Mouse (Mus musculus) cerebellum, postnatal 10 days (tissue): ENCODE results near the gene Vdr.

ENCODE experiments used
- DNase-seq, 2 experiments: peaks; one replicate each; pipeline ENCODE4 v3.0.0; 2021; ENCODE audit warnings: mixed read lengths in 2 of 2

Vdr gene

GRCm38 (mm10) chr15:97910530-97910929, at the start of gene Vdr:
TSS of gene Vdr (minus strand) at chr15:97910630.
- no peak for DNase-seq

- no peak for DNase-seq
Observed at GRCm38 (mm10) chr15:97956416-97956815, 46.0 kb upstream of the Vdr start.

GRCm38 (mm10) chr15:97955742-97956141, 45.3 kb upstream of the Vdr start:
- DNase-seq, result no peak

- no peak for DNase-seq
Observed at GRCm38 (mm10) chr15:97955286-97955685, 44.9 kb upstream of the Vdr start.

- no peak for DNase-seq
Observed at GRCm38 (mm10) chr15:97954671-97955070, 44.2 kb upstream of the Vdr start.

GRCm38 (mm10) chr15:97952889-97953189, 42.4 kb upstream of the Vdr start:
- DNase-seq, result peak in 1 of 2 experiments; percentile 25

- peak; percentile 86 to 90 for DNase-seq
Observed at GRCm38 (mm10) chr15:97952137-97952888, 41.9 kb upstream of the Vdr start.

GRCm38 (mm10) chr15:97950240-97950639, 39.8 kb upstream of the Vdr start:
- DNase-seq, result no peak

- no peak for DNase-seq
Observed at GRCm38 (mm10) chr15:97949706-97950105, 39.3 kb upstream of the Vdr start.

GRCm38 (mm10) chr15:97948720-97949119, 38.3 kb upstream of the Vdr start:
- DNase-seq, result no peak

GRCm38 (mm10) chr15:97945656-97946315, 35.4 kb upstream of the Vdr start:
- DNase-seq, result no peak

- DNase-seq, result no peak
Observed at GRCm38 (mm10) chr15:97944919-97945574, 34.6 kb upstream of the Vdr start.

- no peak for DNase-seq
Observed at GRCm38 (mm10) chr15:97943356-97943755, 32.9 kb upstream of the Vdr start.

- DNase-seq, result no peak
Observed at GRCm38 (mm10) chr15:97942538-97942937, 32.1 kb upstream of the Vdr start.

GRCm38 (mm10) chr15:97941306-97941705, 30.9 kb upstream of the Vdr start:
- no peak for DNase-seq

GRCm38 (mm10) chr15:97940088-97940487, 29.7 kb upstream of the Vdr start:
- no peak for DNase-seq

GRCm38 (mm10) chr15:97938580-97938979, 28.1 kb upstream of the Vdr start:
- DNase-seq, result peak in 1 of 2 experiments; percentile 37

GRCm38 (mm10) chr15:97932441-97932840, 22.0 kb upstream of the Vdr start:
- no peak for DNase-seq

- DNase-seq, result no peak
Observed at GRCm38 (mm10) chr15:97929259-97929824, 18.9 kb upstream of the Vdr start.

- no peak for DNase-seq
Observed at GRCm38 (mm10) chr15:97927821-97928220, 17.4 kb upstream of the Vdr start.

GRCm38 (mm10) chr15:97927018-97927417, 16.6 kb upstream of the Vdr start:
- DNase-seq, result no peak

GRCm38 (mm10) chr15:97922421-97922820, 12.0 kb upstream of the Vdr start:
- DNase-seq, result no peak

- no peak for DNase-seq
Observed at GRCm38 (mm10) chr15:97921796-97922195, 11.4 kb upstream of the Vdr start.

GRCm38 (mm10) chr15:97920306-97920705, 9.9 kb upstream of the Vdr start:
- DNase-seq, result no peak
